Mouse (Mus musculus) stomach, adult 2 months (tissue): ENCODE data around the gene Zdhhc12. TPM values are rescaled to one million over a fixed set of nuclear protein-coding genes. Genes with fewer than 3 reads are reported as not detected.

ENCODE experiments used
- polyA plus RNA-seq: library from polyadenylated mRNA; depleted of rRNA; stranded (reverse); fragments of >200 nt; gene quantifications from 2 replicates; pipeline ENCODE4 v1.2.3, GENCODE M21; 2012; rRNA removed

Zdhhc12 gene
- polyA plus RNA-seq: 43.2 and 67.1 TPM in 2 replicates

GRCm38 (mm10) chr2:30093471-30094207 is at the start of gene Zdhhc12:
Zdhhc12 (minus strand) TSS chr2:30093648.

GRCm38 (mm10) chr2:30133613-30134377 is 40.3 kb upstream of the Zdhhc12 start, which contains the start of gene Tbc1d13:
Tbc1d13 (plus strand) TSS chr2:30133746.

GRCm38 (mm10) chr2:30124472-30125274 is 31.2 kb upstream of the Zdhhc12 start, which contains the start of gene Zer1:
Zer1 (minus strand) TSS chr2:30124585.

GRCm38 (mm10) chr2:30077502-30078348 is 15.7 kb downstream of the Zdhhc12 start, which contains the start of gene Pkn3:
Pkn3 (plus strand) TSS chr2:30077684.

GRCm38 (mm10) chr2:30057223-30057904 is 36.1 kb downstream of the Zdhhc12 start, which contains the start of gene Set:
Set (plus strand) TSS chr2:30057378.

GRCm38 (mm10) chr2:30048699-30049388 is 44.6 kb downstream of the Zdhhc12 start, which contains the start of gene Wdr34:
Wdr34 (minus strand) TSS chr2:30048881.

Other genes starting within 250 kb of the Zdhhc12 start
- gene Cercam, start 224.5 kb downstream of the Zdhhc12 start, polyA plus RNA-seq: 10.4 and 13.8 TPM in 2 replicates
- gene Odf2, start 204.4 kb downstream of the Zdhhc12 start, polyA plus RNA-seq: 9.2 and 11.3 TPM in 2 replicates
- 3.2 and 3.5 TPM in 2 replicates for gene Gle1, start 158.2 kb downstream of the Zdhhc12 start, polyA plus RNA-seq
- 33.5 and 47.5 TPM in 2 replicates for gene Sptan1, start 128.1 kb downstream of the Zdhhc12 start, polyA plus RNA-seq
- gene Wdr34, start 44.8 kb downstream of the Zdhhc12 start, polyA plus RNA-seq: 12.0 and 12.4 TPM in 2 replicates
- 23.9 and 29.4 TPM in 2 replicates for gene Set, start 36.3 kb downstream of the Zdhhc12 start, polyA plus RNA-seq
- 6.8 and 7.1 TPM in 2 replicates for gene Pkn3, start 16.0 kb downstream of the Zdhhc12 start, polyA plus RNA-seq
- 21.2 and 23.3 TPM in 2 replicates for gene Zer1, start 30.9 kb upstream of the Zdhhc12 start, polyA plus RNA-seq
- gene Tbc1d13, start 40.1 kb upstream of the Zdhhc12 start, polyA plus RNA-seq: 26.8 and 32.1 TPM in 2 replicates
- gene Endog, start 77.8 kb upstream of the Zdhhc12 start, polyA plus RNA-seq: 39.9 and 91.3 TPM in 2 replicates
- gene Spout1, start 84.8 kb upstream of the Zdhhc12 start, polyA plus RNA-seq: 11.6 and 12.3 TPM in 2 replicates
- 55.2 and 57.8 TPM in 2 replicates for gene Kyat1, start 112.2 kb upstream of the Zdhhc12 start, polyA plus RNA-seq
- 16.7 and 17.1 TPM in 2 replicates for gene Lrrc8a, start 144.1 kb upstream of the Zdhhc12 start, polyA plus RNA-seq
- 0.39 and 0.74 TPM in 2 replicates for gene Gm28035, start 146.9 kb upstream of the Zdhhc12 start, polyA plus RNA-seq
- gene Phyhd1, start 172.6 kb upstream of the Zdhhc12 start, polyA plus RNA-seq: 9.1 and 10.5 TPM in 2 replicates
- gene Gm28038, start 187.4 kb upstream of the Zdhhc12 start, polyA plus RNA-seq: not detected in 2 replicates
- gene Dolk, start 192.7 kb upstream of the Zdhhc12 start, polyA plus RNA-seq: 7.8 and 8.3 TPM in 2 replicates
- gene Nup188, start 192.7 kb upstream of the Zdhhc12 start, polyA plus RNA-seq: 21.4 and 24.0 TPM in 2 replicates